Mouse (Mus musculus): ENCODE measurements around the gene Vps16. TPM values are rescaled to one million over a fixed set of nuclear protein-coding genes. Genes with fewer than 3 reads are reported as not detected.

The Vps16 gene
- polyA plus RNA-seq (2015; fragmentation: Illumina TruSeq; extraction: RNeasy Lipid Tissue Mini Kit (QIAGEN cat#74804); ENCODE audit: insufficient read depth, low read depth, low replicate concordance), result 51.8 TPM

DNA sequence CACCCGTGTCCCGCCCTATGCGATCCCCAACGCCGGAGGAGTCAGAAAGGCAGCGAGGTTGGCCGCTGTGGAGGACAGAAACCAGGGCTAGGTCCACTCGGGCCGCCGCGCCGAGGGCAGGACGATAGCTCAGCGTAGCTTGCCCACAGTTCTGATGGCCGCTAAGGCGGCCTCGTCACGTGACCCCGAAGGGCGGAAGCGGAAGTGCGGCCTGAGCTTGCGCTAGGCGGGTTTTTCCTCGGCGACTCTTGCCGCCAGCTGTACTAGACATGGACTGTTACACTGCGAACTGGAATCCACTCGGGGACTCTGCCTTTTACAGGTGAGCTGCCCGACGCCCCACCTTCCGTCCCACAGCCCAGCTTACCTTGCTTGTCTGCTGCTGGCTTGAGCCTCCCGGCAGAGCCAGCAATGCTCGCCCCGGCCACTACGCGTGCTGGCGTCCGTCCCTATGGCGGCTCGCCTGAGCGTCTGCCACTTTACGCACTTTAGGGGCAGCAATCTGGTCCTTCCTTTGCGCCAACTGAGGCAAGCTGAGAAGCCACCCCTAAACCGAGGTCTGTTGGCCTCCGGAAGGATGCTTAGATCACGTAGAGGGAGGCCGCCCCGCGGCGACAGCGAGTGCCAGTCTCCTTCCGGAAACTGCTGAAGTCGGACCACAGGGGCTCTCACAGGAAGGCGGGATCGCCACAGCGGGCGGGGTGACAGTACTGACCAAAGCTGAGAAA lies at the start of gene Vps16, which contains the start of gene Pced1a:
TSS of gene Vps16 (plus strand) at position 214 of the 728 bp plus-strand sequence.
TSS of gene Pced1a (minus strand) at position 576 of the 728 bp plus-strand sequence.

DNA sequence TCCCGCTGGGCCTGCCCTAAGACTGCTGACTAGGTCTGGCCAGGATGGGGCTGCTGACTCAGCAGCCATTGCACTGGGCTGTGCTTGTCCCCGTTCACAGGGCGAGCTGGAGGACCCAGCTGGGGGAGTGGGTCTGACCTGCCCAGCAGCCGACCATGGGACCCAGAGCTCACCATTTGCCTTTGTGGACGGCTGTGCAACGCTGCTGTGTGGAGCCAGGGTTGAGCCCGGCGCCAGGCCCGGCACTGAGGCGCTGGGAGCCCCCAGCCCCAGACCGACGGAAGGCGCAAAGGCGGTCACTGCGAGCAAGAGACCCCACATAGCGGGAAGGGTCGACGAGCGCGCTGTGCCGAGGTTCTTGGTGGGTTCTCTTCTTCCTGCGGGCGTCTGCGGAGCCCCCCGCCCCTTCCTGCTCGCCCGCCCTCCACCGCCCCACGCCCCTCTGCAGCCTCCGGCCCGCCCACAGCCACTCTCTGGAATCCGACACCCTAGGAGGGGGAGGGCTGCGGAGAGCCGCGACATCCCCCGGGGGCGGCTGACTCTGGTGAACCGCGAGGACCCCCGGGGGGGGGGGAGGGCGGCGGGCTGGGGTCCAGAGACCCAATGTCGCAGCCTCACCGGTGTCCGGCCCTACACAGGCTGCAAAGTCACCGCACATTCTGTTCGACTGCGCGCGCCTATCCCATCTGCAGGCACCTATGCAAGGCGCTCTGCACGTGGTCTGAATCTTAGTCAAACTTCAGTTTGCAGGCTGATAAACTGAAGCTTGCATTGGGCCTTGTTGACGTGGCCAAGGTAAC lies 26.8 kb upstream of the Vps16 start, which contains the start of gene Cpxm1:
TSS of gene Cpxm1 (minus strand) at position 389 of the 800 bp plus-strand sequence.

DNA sequence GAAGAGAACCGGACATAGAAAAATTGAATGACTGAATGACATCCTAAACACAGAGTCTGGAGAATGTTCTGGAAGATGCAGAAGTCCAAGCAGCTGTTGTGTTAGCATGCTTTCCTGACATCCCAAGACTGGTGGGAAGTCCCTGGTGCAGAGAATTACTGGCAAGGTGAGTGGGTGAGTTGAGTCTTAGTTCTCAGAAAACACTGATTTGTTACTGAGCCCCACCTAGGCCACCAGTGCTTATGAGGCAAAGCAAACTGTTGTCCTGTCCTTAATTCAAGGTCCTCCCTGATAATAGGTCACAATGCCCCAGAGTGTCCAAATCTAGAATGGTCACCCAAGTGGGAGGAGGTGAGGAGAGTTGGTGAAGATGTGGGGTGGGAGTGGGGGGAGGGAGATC lies 19.2 kb upstream of the Vps16 start, which contains the start of the genes Gm28372 and 1700020A23Rik:
TSS of gene Gm28372 (plus strand) at position 301 of the 400 bp plus-strand sequence.
TSS of gene 1700020A23Rik (plus strand) at position 321 of the 400 bp plus-strand sequence.

DNA sequence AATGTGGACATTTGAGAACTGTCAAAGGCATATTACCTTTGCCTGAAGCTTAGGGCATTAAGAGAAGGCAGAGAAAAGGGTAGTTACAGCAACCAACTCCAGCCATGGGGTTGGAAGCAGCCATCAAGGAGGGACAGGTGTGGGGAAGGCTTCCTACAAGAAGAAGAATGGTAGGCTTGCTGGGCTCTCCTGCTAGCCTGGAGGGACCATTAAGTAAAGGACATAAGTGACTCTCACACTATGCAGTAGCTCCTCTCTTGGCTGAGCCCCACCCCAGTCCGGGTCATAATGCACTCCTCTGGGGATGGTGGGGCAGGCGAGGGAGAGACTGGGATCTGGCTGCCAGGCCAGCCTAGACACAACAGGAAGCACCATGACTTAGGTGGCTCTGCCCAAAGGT lies 18.0 kb upstream of the Vps16 start, which contains the start of gene Tmem239:
TSS of gene Tmem239 (plus strand) at position 301 of the 400 bp plus-strand sequence.

DNA sequence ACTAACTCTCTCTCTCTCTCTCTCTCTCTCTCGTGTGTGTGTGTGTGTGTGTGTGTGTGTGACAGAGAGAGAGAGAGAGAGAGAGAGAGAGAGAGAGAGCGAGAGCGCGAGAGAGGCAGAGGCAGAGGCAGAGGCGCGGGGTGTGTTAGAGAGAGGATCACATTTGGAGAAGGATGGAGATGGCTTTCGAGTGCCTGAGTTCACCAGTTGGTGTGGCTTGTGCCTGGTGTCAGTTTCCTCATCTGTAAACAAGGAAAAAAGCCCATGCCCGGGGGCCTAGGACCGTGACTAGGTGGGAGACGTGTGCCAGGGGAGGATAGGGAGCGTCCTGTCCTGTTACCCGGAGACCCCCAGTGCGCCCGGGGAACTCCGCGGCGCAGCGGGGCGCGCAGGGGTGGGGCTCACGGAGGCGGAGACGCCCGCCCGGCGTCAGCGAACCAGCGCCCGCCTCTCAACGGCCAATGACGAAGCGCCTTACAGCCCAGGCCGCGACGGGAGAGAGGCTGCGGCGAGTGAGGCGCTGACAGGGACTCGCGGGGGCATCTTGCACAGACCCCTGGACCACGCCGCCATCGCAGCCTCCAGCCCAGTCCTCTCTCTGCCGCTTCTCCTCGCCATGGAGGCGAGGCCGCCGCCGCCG lies 25.8 kb downstream of the Vps16 start, which contains the start of gene Ptpra:
TSS of gene Ptpra (plus strand) at position 485 of the 640 bp plus-strand sequence.

Other genes with a start within 250 kb of the Vps16 start
- 31.1 TPM for gene Snrpb, start 244.9 kb upstream of the Vps16 start, polyA plus RNA-seq (2015; fragmentation: Illumina TruSeq; extraction: RNeasy Lipid Tissue Mini Kit (QIAGEN cat#74804); ENCODE audit: insufficient read depth, low read depth, low replicate concordance)
- gene Tmc2, start 229.1 kb upstream of the Vps16 start, polyA plus RNA-seq (2015; fragmentation: Illumina TruSeq; extraction: RNeasy Lipid Tissue Mini Kit (QIAGEN cat#74804); ENCODE audit: insufficient read depth, low read depth, low replicate concordance), result not detected
- 54.7 TPM for gene Nop56, start 149.9 kb upstream of the Vps16 start, polyA plus RNA-seq (2015; fragmentation: Illumina TruSeq; extraction: RNeasy Lipid Tissue Mini Kit (QIAGEN cat#74804); ENCODE audit: insufficient read depth, low read depth, low replicate concordance)
- gene Idh3b, start 139.8 kb upstream of the Vps16 start, polyA plus RNA-seq (2015; fragmentation: Illumina TruSeq; extraction: RNeasy Lipid Tissue Mini Kit (QIAGEN cat#74804); ENCODE audit: insufficient read depth, low read depth, low replicate concordance), result 38.5 TPM
- 0.59 TPM for gene Ebf4, start 129.2 kb upstream of the Vps16 start, polyA plus RNA-seq (2015; fragmentation: Illumina TruSeq; extraction: RNeasy Lipid Tissue Mini Kit (QIAGEN cat#74804); ENCODE audit: insufficient read depth, low read depth, low replicate concordance)
- gene Cpxm1, start 26.8 kb upstream of the Vps16 start, polyA plus RNA-seq (2015; fragmentation: Illumina TruSeq; extraction: RNeasy Lipid Tissue Mini Kit (QIAGEN cat#74804); ENCODE audit: insufficient read depth, low read depth, low replicate concordance), result 6.9 TPM
- gene Gm28372, start 19.1 kb upstream of the Vps16 start, polyA plus RNA-seq (2015; fragmentation: Illumina TruSeq; extraction: RNeasy Lipid Tissue Mini Kit (QIAGEN cat#74804); ENCODE audit: insufficient read depth, low read depth, low replicate concordance), result not detected
- not detected for gene 1700020A23Rik, start 19.1 kb upstream of the Vps16 start, polyA plus RNA-seq (2015; fragmentation: Illumina TruSeq; extraction: RNeasy Lipid Tissue Mini Kit (QIAGEN cat#74804); ENCODE audit: insufficient read depth, low read depth, low replicate concordance)
- not detected for gene Tmem239, start 17.9 kb upstream of the Vps16 start, polyA plus RNA-seq (2015; fragmentation: Illumina TruSeq; extraction: RNeasy Lipid Tissue Mini Kit (QIAGEN cat#74804); ENCODE audit: insufficient read depth, low read depth, low replicate concordance)
- gene Pced1a, start 362 bp downstream of the Vps16 start, polyA plus RNA-seq (2015; fragmentation: Illumina TruSeq; extraction: RNeasy Lipid Tissue Mini Kit (QIAGEN cat#74804); ENCODE audit: insufficient read depth, low read depth, low replicate concordance), result 6.8 TPM
- 13.0 TPM for gene Ptpra, start 25.9 kb downstream of the Vps16 start, polyA plus RNA-seq (2015; fragmentation: Illumina TruSeq; extraction: RNeasy Lipid Tissue Mini Kit (QIAGEN cat#74804); ENCODE audit: insufficient read depth, low read depth, low replicate concordance)
- gene Mrps26, start 139.4 kb downstream of the Vps16 start, polyA plus RNA-seq (2015; fragmentation: Illumina TruSeq; extraction: RNeasy Lipid Tissue Mini Kit (QIAGEN cat#74804); ENCODE audit: insufficient read depth, low read depth, low replicate concordance), result 13.6 TPM
- not detected for gene Oxt, start 151.8 kb downstream of the Vps16 start, polyA plus RNA-seq (2015; fragmentation: Illumina TruSeq; extraction: RNeasy Lipid Tissue Mini Kit (QIAGEN cat#74804); ENCODE audit: insufficient read depth, low read depth, low replicate concordance)
- not detected for gene Avp, start 158.2 kb downstream of the Vps16 start, polyA plus RNA-seq (2015; fragmentation: Illumina TruSeq; extraction: RNeasy Lipid Tissue Mini Kit (QIAGEN cat#74804); ENCODE audit: insufficient read depth, low read depth, low replicate concordance)
- 1.6 TPM for gene Fastkd5, start 205.7 kb downstream of the Vps16 start, polyA plus RNA-seq (2015; fragmentation: Illumina TruSeq; extraction: RNeasy Lipid Tissue Mini Kit (QIAGEN cat#74804); ENCODE audit: insufficient read depth, low read depth, low replicate concordance)
- 1.4 TPM for gene Ubox5, start 205.7 kb downstream of the Vps16 start, polyA plus RNA-seq (2015; fragmentation: Illumina TruSeq; extraction: RNeasy Lipid Tissue Mini Kit (QIAGEN cat#74804); ENCODE audit: insufficient read depth, low read depth, low replicate concordance)
- gene Lzts3, start 218.5 kb downstream of the Vps16 start, polyA plus RNA-seq (2015; fragmentation: Illumina TruSeq; extraction: RNeasy Lipid Tissue Mini Kit (QIAGEN cat#74804); ENCODE audit: insufficient read depth, low read depth, low replicate concordance), result 4.6 TPM
- gene Ddrgk1, start 240.3 kb downstream of the Vps16 start, polyA plus RNA-seq (2015; fragmentation: Illumina TruSeq; extraction: RNeasy Lipid Tissue Mini Kit (QIAGEN cat#74804); ENCODE audit: insufficient read depth, low read depth, low replicate concordance), result 75.4 TPM
- gene Itpa, start 243.3 kb downstream of the Vps16 start, polyA plus RNA-seq (2015; fragmentation: Illumina TruSeq; extraction: RNeasy Lipid Tissue Mini Kit (QIAGEN cat#74804); ENCODE audit: insufficient read depth, low read depth, low replicate concordance), result 7.5 TPM

All from pancreas, adult 10 weeks (tissue).